In genomic region chr8:103969929-103970328, GRCm38 (mm10) we compare ENCODE assay signal across 22 mouse cellular contexts.
"Had no signal": no experiment of that assay in that cellular context is flagged by ENCODE, and none has a peak within 500 bp of the region (broad histone marks: within the 10 kb centered on the region; RNA-seq: fewer than 3 reads in every experiment).

No protein-coding gene starts in this region.

- H3K27ac ChIP-seq: hindbrain, postnatal 0 days; kidney, embryonic 15.5 days; layer of hippocampus, adult 2 months; limb, embryonic 10.5 days; limb, embryonic 13.5 days; liver, embryonic 12.5 days; liver, embryonic 15.5 days; neural tube, embryonic 12.5 days; neural tube, embryonic 15.5 days; stomach, embryonic 15.5 days had no signal

- H3K4me3 ChIP-seq: kidney, embryonic 15.5 days; layer of hippocampus, adult 2 months; limb, embryonic 10.5 days; limb, embryonic 13.5 days; liver, embryonic 12.5 days; liver, embryonic 15.5 days; neural tube, embryonic 12.5 days; neural tube, embryonic 15.5 days; stomach, embryonic 15.5 days had no signal

- H3K4me2 ChIP-seq: kidney, embryonic 15.5 days; limb, embryonic 13.5 days; liver, embryonic 12.5 days; liver, embryonic 15.5 days; midbrain, embryonic 11.5 days; neural tube, embryonic 12.5 days; neural tube, embryonic 15.5 days; stomach, embryonic 15.5 days had no signal

- H3K9me3 ChIP-seq: kidney, embryonic 15.5 days; limb, embryonic 10.5 days; limb, embryonic 13.5 days; liver, embryonic 12.5 days; liver, embryonic 15.5 days; neural tube, embryonic 12.5 days; neural tube, embryonic 15.5 days; stomach, embryonic 15.5 days had no signal

- H3K9ac ChIP-seq: kidney, embryonic 15.5 days; limb, embryonic 13.5 days; liver, embryonic 12.5 days; liver, embryonic 15.5 days; neural tube, embryonic 12.5 days; neural tube, embryonic 15.5 days; stomach, embryonic 15.5 days had no signal

- H3K27me3 ChIP-seq: kidney, embryonic 15.5 days; limb, embryonic 13.5 days; liver, embryonic 12.5 days; liver, embryonic 15.5 days; neural tube, embryonic 12.5 days; neural tube, embryonic 15.5 days; stomach, embryonic 15.5 days had no signal

- ATAC-seq: hindbrain, postnatal 0 days; inflammation-experienced regulatory T-cells, adult 6 months; intestine, embryonic 16.5 days; liver, embryonic 12.5 days had no signal

- H3K36me3 ChIP-seq: kidney, embryonic 15.5 days; limb, embryonic 10.5 days; limb, embryonic 13.5 days; liver, embryonic 12.5 days; liver, embryonic 15.5 days; neural tube, embryonic 12.5 days; neural tube, embryonic 15.5 days; stomach, embryonic 15.5 days had no signal

- H3K4me1 ChIP-seq: kidney, embryonic 15.5 days; limb, embryonic 10.5 days; limb, embryonic 13.5 days; liver, embryonic 12.5 days; liver, embryonic 15.5 days; neural tube, embryonic 12.5 days; neural tube, embryonic 15.5 days; stomach, embryonic 15.5 days had no signal

- DNase-seq: kidney, adult 18-20 months; kidney, postnatal 25 days; layer of hippocampus, adult 9-11 months; liver; midbrain, embryonic 14.5 days; retina, postnatal 1 day; right cerebral cortex, postnatal 25 days; spleen, adult 18-20 months; thymus, postnatal 25 days had no signal
